Mouse (Mus musculus) c-Kit-positive CD71-negative TER-119-negative erythroid progenitor cells, embryonic 14.5 days (primary cell): ENCODE measurements around the gene Slc25a12.

Experiments
- DNase-seq: peaks from one replicate; pipeline ENCODE4 v3.0.0-alpha.2; 2013; ENCODE audit warnings: low read depth

Gene Slc25a12

GRCm38 (mm10) chr2:71306357-71306756 lies 61.2 kb downstream of the Slc25a12 start:
- no peak for DNase-seq

GRCm38 (mm10) chr2:71304821-71305220 lies 62.7 kb downstream of the Slc25a12 start:
- DNase-seq, result no peak

- DNase-seq, result no peak
Measured at GRCm38 (mm10) chr2:71303221-71303620, 64.3 kb downstream of the Slc25a12 start.

GRCm38 (mm10) chr2:71302156-71302663 lies 65.3 kb downstream of the Slc25a12 start:
- DNase-seq, result no peak

- DNase-seq, result no peak
Measured at GRCm38 (mm10) chr2:71298729-71299128, 68.8 kb downstream of the Slc25a12 start.

GRCm38 (mm10) chr2:71297501-71297900 lies 70.0 kb downstream of the Slc25a12 start:
- DNase-seq, result no peak

- no peak for DNase-seq
Measured at GRCm38 (mm10) chr2:71295844-71296243, 71.7 kb downstream of the Slc25a12 start.

GRCm38 (mm10) chr2:71294489-71294888 lies 73.1 kb downstream of the Slc25a12 start:
- no peak for DNase-seq

GRCm38 (mm10) chr2:71293983-71294382 lies 73.6 kb downstream of the Slc25a12 start:
- DNase-seq, result no peak

- no peak for DNase-seq
Measured at GRCm38 (mm10) chr2:71291566-71291965, 76.0 kb downstream of the Slc25a12 start.

- no peak for DNase-seq
Measured at GRCm38 (mm10) chr2:71290107-71290775, 77.3 kb downstream of the Slc25a12 start.

- no peak for DNase-seq
Measured at GRCm38 (mm10) chr2:71281981-71282380, 85.6 kb downstream of the Slc25a12 start.

- no peak for DNase-seq
Measured at GRCm38 (mm10) chr2:71278791-71279775, 88.5 kb downstream of the Slc25a12 start.

GRCm38 (mm10) chr2:71275734-71276133 lies 91.8 kb downstream of the Slc25a12 start:
- no peak for DNase-seq

GRCm38 (mm10) chr2:71273955-71274679 lies 93.4 kb downstream of the Slc25a12 start:
- DNase-seq, result peak; percentile 14

GRCm38 (mm10) chr2:71270085-71270484 lies 97.5 kb downstream of the Slc25a12 start:
- DNase-seq, result no peak

- DNase-seq, result no peak
Measured at GRCm38 (mm10) chr2:71269332-71269731, 98.2 kb downstream of the Slc25a12 start.

- DNase-seq, result no peak
Measured at GRCm38 (mm10) chr2:71268691-71269090, 98.9 kb downstream of the Slc25a12 start.

GRCm38 (mm10) chr2:71264585-71264984 lies 103.0 kb downstream of the Slc25a12 start:
- no peak for DNase-seq

GRCm38 (mm10) chr2:71256581-71256980 lies 111.0 kb downstream of the Slc25a12 start:
- no peak for DNase-seq

- DNase-seq, result no peak
Measured at GRCm38 (mm10) chr2:71254836-71255235, 112.7 kb downstream of the Slc25a12 start.

- no peak for DNase-seq
Measured at GRCm38 (mm10) chr2:71250841-71251240, 116.7 kb downstream of the Slc25a12 start.
